Mouse (Mus musculus): ENCODE data around the gene Rapgef2.

- TF ChIP-seq POLR2A (IDR thresholded peaks at IDR 0.05; ENCODE audit: borderline replicate concordance, extremely low read depth, low read depth, low read length) (no peak), CTCF (IDR thresholded peaks at IDR 0.05; ENCODE audit: insufficient read depth, low read length) (no peak)
Measured at GRCm38 (mm10) chr3:79025983-79026382, 260.3 kb downstream of the Rapgef2 start.

Measured in lung, adult 2 months (tissue).